Mouse (Mus musculus): ENCODE data around the gene Ap2m1.
"Not testable (repeated sequence)": the region's sequence is repeated elsewhere in the genome, so short reads cannot be mapped to it uniquely, and the experiment has no call there.

Ap2m1 gene

GRCm38 (mm10) chr16:20535296-20536080 lies at the start of gene Ap2m1:
TSS of gene Ap2m1 (plus strand) at chr16:20535478.
- peak; percentile 100 for DNase-seq (ENCODE audit: extremely low read depth, insufficient read length, low spot score)

- no peak for DNase-seq (ENCODE audit: extremely low read depth, insufficient read length, low spot score)
Observed at GRCm38 (mm10) chr16:20486048-20486447, 49.2 kb upstream of the Ap2m1 start.

GRCm38 (mm10) chr16:20488151-20488550 lies 47.1 kb upstream of the Ap2m1 start:
- DNase-seq (ENCODE audit: extremely low read depth, insufficient read length, low spot score), result no peak

- DNase-seq (ENCODE audit: extremely low read depth, insufficient read length, low spot score), result not testable (repeated sequence)
Observed at GRCm38 (mm10) chr16:20488751-20489150, 46.5 kb upstream of the Ap2m1 start.

GRCm38 (mm10) chr16:20489233-20489632 lies 46.0 kb upstream of the Ap2m1 start:
- DNase-seq (ENCODE audit: extremely low read depth, insufficient read length, low spot score), result no peak

GRCm38 (mm10) chr16:20490581-20490980 lies 44.7 kb upstream of the Ap2m1 start:
- DNase-seq (ENCODE audit: extremely low read depth, insufficient read length, low spot score), result peak; percentile 62

GRCm38 (mm10) chr16:20491301-20491700 lies 44.0 kb upstream of the Ap2m1 start:
- no peak for DNase-seq (ENCODE audit: extremely low read depth, insufficient read length, low spot score)

- no peak for DNase-seq (ENCODE audit: extremely low read depth, insufficient read length, low spot score)
Observed at GRCm38 (mm10) chr16:20493452-20493851, 41.8 kb upstream of the Ap2m1 start.

- DNase-seq (ENCODE audit: extremely low read depth, insufficient read length, low spot score), result peak; percentile 44
Observed at GRCm38 (mm10) chr16:20496671-20497600, 38.3 kb upstream of the Ap2m1 start.

- no peak for DNase-seq (ENCODE audit: extremely low read depth, insufficient read length, low spot score)
Observed at GRCm38 (mm10) chr16:20497980-20498676, 37.1 kb upstream of the Ap2m1 start.

- DNase-seq (ENCODE audit: extremely low read depth, insufficient read length, low spot score), result peak; percentile 94
Observed at GRCm38 (mm10) chr16:20498677-20499475, 36.4 kb upstream of the Ap2m1 start, which contains the start of gene Eif2b5. TSS of gene Eif2b5 (plus strand) at chr16:20498817.

GRCm38 (mm10) chr16:20506000-20506399 lies 29.3 kb upstream of the Ap2m1 start:
- no peak for DNase-seq (ENCODE audit: extremely low read depth, insufficient read length, low spot score)

- DNase-seq (ENCODE audit: extremely low read depth, insufficient read length, low spot score), result no peak
Observed at GRCm38 (mm10) chr16:20509349-20509748, 25.9 kb upstream of the Ap2m1 start.

- DNase-seq (ENCODE audit: extremely low read depth, insufficient read length, low spot score), result no peak
Observed at GRCm38 (mm10) chr16:20511277-20511847, 23.9 kb upstream of the Ap2m1 start.

- no peak for DNase-seq (ENCODE audit: extremely low read depth, insufficient read length, low spot score)
Observed at GRCm38 (mm10) chr16:20516032-20516431, 19.2 kb upstream of the Ap2m1 start.

- peak; percentile 95 for DNase-seq (ENCODE audit: extremely low read depth, insufficient read length, low spot score)
Observed at GRCm38 (mm10) chr16:20516726-20517201, 18.5 kb upstream of the Ap2m1 start, which contains the start of gene Dvl3. TSS of gene Dvl3 (plus strand) at chr16:20516982.

- DNase-seq (ENCODE audit: extremely low read depth, insufficient read length, low spot score), result no peak
Observed at GRCm38 (mm10) chr16:20517216-20517615, 18.1 kb upstream of the Ap2m1 start.

GRCm38 (mm10) chr16:20517701-20518374 lies 17.4 kb upstream of the Ap2m1 start:
- peak; percentile 42 for DNase-seq (ENCODE audit: extremely low read depth, insufficient read length, low spot score)

GRCm38 (mm10) chr16:20523886-20524285 lies 11.4 kb upstream of the Ap2m1 start:
- DNase-seq (ENCODE audit: extremely low read depth, insufficient read length, low spot score), result no peak
